Mouse (Mus musculus) bone marrow, adult 2 months (tissue): ENCODE measurements around the gene Cdkn2d.

ENCODE experiments used
- CTCF ChIP-seq: fragments of 200-500 bp; IDR thresholded peaks from 2 replicates; pipeline ENCODE4 v1.5.1; 2011; ENCODE audit warnings: low read length, control low read depth; ENCODE audit not compliant: control insufficient read depth, insufficient read depth
- POLR2A ChIP-seq: fragments of 200-500 bp; IDR thresholded peaks from 2 replicates; pipeline ENCODE4 v1.6.1; 2011; ENCODE audit warnings: low read depth, mild to moderate bottlenecking, control low read depth, low read length, borderline replicate concordance; ENCODE audit not compliant: control insufficient read depth

DNA sequence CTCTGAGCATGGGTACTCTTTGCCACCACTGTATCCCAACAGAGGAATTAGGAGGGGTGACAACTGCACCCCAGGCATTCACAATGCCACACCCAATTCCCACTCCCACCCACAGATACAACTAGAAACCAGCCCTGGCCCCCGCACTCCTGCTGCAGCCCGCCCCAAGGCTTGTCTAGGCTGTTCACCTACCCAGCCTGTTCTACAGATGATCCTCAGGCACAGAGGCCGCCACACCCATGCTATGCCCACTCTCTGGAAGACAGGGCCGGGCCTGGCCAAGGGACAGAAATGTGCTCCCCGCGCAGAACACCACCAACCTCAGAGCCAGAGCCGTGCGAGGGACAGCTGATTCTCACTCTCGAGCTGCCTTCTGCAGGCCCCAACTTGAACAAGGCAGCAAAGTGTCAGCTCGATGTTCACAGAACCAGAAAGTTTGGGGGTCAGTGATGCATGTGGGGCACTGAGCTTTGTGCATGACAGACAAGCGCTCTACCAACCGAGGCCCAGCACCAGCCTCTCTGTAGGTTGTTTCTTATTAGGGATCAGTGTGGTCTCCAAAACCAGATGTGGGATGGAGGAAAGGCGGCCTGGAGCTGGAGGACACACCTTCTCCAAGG, 40.0 kb downstream of the Cdkn2d start:
- TF ChIP-seq CTCF = no peak
- TF ChIP-seq POLR2A = no peak
